ENCODE assay signal across 17 mouse cellular contexts in genomic region chr19:10665093-10665492, GRCm38 (mm10). TPM values are rescaled to one million over a fixed set of nuclear protein-coding genes. Genes with fewer than 3 reads are reported as not detected.
DNase-seq lines count a peak whose midpoint lies in the region; ATAC-seq lines count a peak whose summit lies in the region.
"Had no signal": no experiment of that assay in that cellular context is flagged by ENCODE, and none has a peak within 500 bp of the region (broad histone marks: within the 10 kb centered on the region; RNA-seq: fewer than 3 reads in every experiment).

No protein-coding gene starts in this region.

- no peak overlapping the region for H3K4me2 ChIP-seq in limb, embryonic 12.5 days
- no peak overlapping the region for H3K4me2 ChIP-seq in neural tube, embryonic 14.5 days (ENCODE audit: low read depth, low read length)
- no peak overlapping the region for H3K4me2 ChIP-seq in hindbrain, embryonic 16.5 days (ENCODE audit: low read length)
- H3K4me2 ChIP-seq in stomach, embryonic 16.5 days (ENCODE audit: low read depth, low read length): no peak overlapping the region

- H3K4me3 ChIP-seq in limb, embryonic 12.5 days (replicated peaks): no peak overlapping the region
- H3K4me3 ChIP-seq in limb, embryonic 10.5 days: no peak overlapping the region
- H3K4me3 ChIP-seq in neural tube, embryonic 14.5 days (ENCODE audit: low read depth, low read length): no peak overlapping the region
- H3K4me3 ChIP-seq in hindbrain, embryonic 16.5 days (ENCODE audit: low read length): no peak overlapping the region
- no peak overlapping the region for H3K4me3 ChIP-seq in stomach, embryonic 16.5 days (replicated peaks; ENCODE audit: low read length)
- H3K4me3 ChIP-seq: heart, adult 2 months had no signal

- H3K36me3 ChIP-seq in limb, embryonic 12.5 days: no peaks in the 10 kb centered on the region
- no peaks in the 10 kb centered on the region for H3K36me3 ChIP-seq in limb, embryonic 10.5 days
- no peaks in the 10 kb centered on the region for H3K36me3 ChIP-seq in neural tube, embryonic 14.5 days (ENCODE audit: control insufficient read depth, insufficient read depth, low read length)
- no peaks in the 10 kb centered on the region for H3K36me3 ChIP-seq in hindbrain, embryonic 16.5 days (ENCODE audit: control insufficient read depth, insufficient read depth, low read length)
- no peaks in the 10 kb centered on the region for H3K36me3 ChIP-seq in stomach, embryonic 16.5 days (ENCODE audit: control insufficient read depth, insufficient read depth, low read length)
- H3K36me3 ChIP-seq: G1E had no signal

- H3K9ac ChIP-seq in limb, embryonic 12.5 days (replicated peaks): no peak overlapping the region
- H3K9ac ChIP-seq in neural tube, embryonic 14.5 days (replicated peaks; ENCODE audit: low read depth, low read length): no peak overlapping the region
- H3K9ac ChIP-seq in hindbrain, embryonic 16.5 days (ENCODE audit: low read depth, low read length): no peak overlapping the region
- no peak overlapping the region for H3K9ac ChIP-seq in stomach, embryonic 16.5 days (ENCODE audit: low read length)

- no peaks in the 10 kb centered on the region for H3K4me1 ChIP-seq in limb, embryonic 12.5 days (replicated peaks)
- 0 out of 2 replicates have a peak, but pooled peaks cover 3% of the 10 kb centered on the region for H3K4me1 ChIP-seq in limb, embryonic 10.5 days
- no peaks in the 10 kb centered on the region for H3K4me1 ChIP-seq in neural tube, embryonic 14.5 days (ENCODE audit: control insufficient read depth, insufficient read depth, low read length)
- H3K4me1 ChIP-seq in hindbrain, embryonic 16.5 days (ENCODE audit: control insufficient read depth, insufficient read depth, low read depth, low read length): no peaks in the 10 kb centered on the region
- H3K4me1 ChIP-seq in stomach, embryonic 16.5 days (ENCODE audit: control insufficient read depth, insufficient read depth, low read length): no peaks in the 10 kb centered on the region

- 0 out of 2 replicates have a peak, but pooled peaks have one; percentile 44 for ATAC-seq in limb, embryonic 12.5 days (ENCODE audit: insufficient number of reproducible peaks, insufficient read depth, low FRiP score, low TSS enrichment, low read depth)
- peak; percentile 32; the same call in 1 of the 2 replicates for ATAC-seq in neural tube, embryonic 14.5 days (ENCODE audit: low read depth)
- peak; percentile 35; the same call in 1 of the 2 replicates for ATAC-seq in hindbrain, embryonic 16.5 days
- peak; percentile 7; the same call in 1 of the 2 replicates for ATAC-seq in stomach, embryonic 16.5 days (ENCODE audit: insufficient read depth, low FRiP score)

- 55% methylated on average over 3 of the region's 3 CpGs for WGBS in limb, embryonic 12.5 days
- 60% methylated on average over 3 of the region's 3 CpGs for WGBS in limb, embryonic 10.5 days
- 57% methylated on average over 3 of the region's 3 CpGs for WGBS in neural tube, embryonic 14.5 days
- WGBS in hindbrain, embryonic 16.5 days: 60% methylated on average over 3 of the region's 3 CpGs
- 62% methylated on average over 3 of the region's 3 CpGs for WGBS in stomach, embryonic 16.5 days

- DNase-seq in limb, embryonic 10.5 days (ENCODE audit: low spot score): no peak
- no peak for DNase-seq in neural tube, embryonic 10.5 days (ENCODE audit: extremely low spot score, low spot score)
- no peak for DNase-seq in thymus, postnatal 4 days
- no peak for DNase-seq in kidney, postnatal 25 days
- DNase-seq: cerebellum, adult 11-12 months; layer of hippocampus, adult 9-11 months had no signal

- H3K27me3 ChIP-seq in limb, embryonic 12.5 days: no peaks in the 10 kb centered on the region
- no peaks in the 10 kb centered on the region for H3K27me3 ChIP-seq in limb, embryonic 10.5 days (ENCODE audit: low read depth, poor library complexity, severe bottlenecking)
- H3K27me3 ChIP-seq in neural tube, embryonic 14.5 days (ENCODE audit: control insufficient read depth, insufficient read depth, low read length): no peaks in the 10 kb centered on the region
- no peaks in the 10 kb centered on the region for H3K27me3 ChIP-seq in hindbrain, embryonic 16.5 days (replicated peaks; ENCODE audit: control insufficient read depth, insufficient read depth, low read length)
- H3K27me3 ChIP-seq in stomach, embryonic 16.5 days (ENCODE audit: control insufficient read depth, insufficient read depth, low read length): no peaks in the 10 kb centered on the region

- H3K9me3 ChIP-seq in limb, embryonic 12.5 days: no peaks in the 10 kb centered on the region
- no peaks in the 10 kb centered on the region for H3K9me3 ChIP-seq in limb, embryonic 10.5 days (replicated peaks)
- H3K9me3 ChIP-seq in neural tube, embryonic 14.5 days (ENCODE audit: control insufficient read depth, low read length): no peaks in the 10 kb centered on the region
- H3K9me3 ChIP-seq in hindbrain, embryonic 16.5 days (ENCODE audit: control insufficient read depth, low read length): no peaks in the 10 kb centered on the region
- H3K9me3 ChIP-seq in stomach, embryonic 16.5 days (replicated peaks; ENCODE audit: control insufficient read depth, low read length): no peaks in the 10 kb centered on the region
- H3K9me3 ChIP-seq: G1E had no signal

- H3K27ac ChIP-seq in limb, embryonic 12.5 days: no peak overlapping the region
- H3K27ac ChIP-seq in limb, embryonic 10.5 days: no peak overlapping the region
- H3K27ac ChIP-seq in neural tube, embryonic 14.5 days (ENCODE audit: low read depth, low read length): no peak overlapping the region
- H3K27ac ChIP-seq in hindbrain, embryonic 16.5 days (ENCODE audit: low read depth, low read length): no peak overlapping the region
- no peak overlapping the region for H3K27ac ChIP-seq in stomach, embryonic 16.5 days (ENCODE audit: low read length)
- H3K27ac ChIP-seq: heart, adult 2 months had no signal

RNA-seq across cellular contexts. Expression of gene Pga5, which starts 12.8 kb away (rescaled TPM):
- not detected in 2 replicates for polyA plus RNA-seq in limb, embryonic 12.5 days (2016; fragmentation: Nextera tagmentation; extraction: Ambion mirVana)
- not detected in 2 replicates for polyA plus RNA-seq in limb, embryonic 10.5 days (2016; fragmentation: Nextera tagmentation; extraction: Ambion mirVana)
- not detected in 2 replicates for polyA plus RNA-seq in neural tube, embryonic 14.5 days (2014; fragmentation: Nextera tagmentation; extraction: Ambion mirVana)
- polyA plus RNA-seq in hindbrain, embryonic 16.5 days (2015; fragmentation: Nextera tagmentation; extraction: Ambion mirVana): not detected in 2 replicates
- 139 and 218 TPM in 2 replicates for polyA plus RNA-seq in stomach, embryonic 16.5 days (2015; fragmentation: Nextera tagmentation; extraction: Ambion mirVana)
- polyA plus RNA-seq: adrenal gland, adult 2 months; cortical plate, adult 2 months; embryonic facial prominence, embryonic 14.5 days; heart, adult 2 months; heart, postnatal 0 days; spleen, adult 2 months had no signal

RNA-seq across cellular contexts. Expression of gene Vps37c, which starts 23.4 kb away (rescaled TPM):
- polyA plus RNA-seq in limb, embryonic 12.5 days (2016; fragmentation: Nextera tagmentation; extraction: Ambion mirVana): 27.6 and 33.4 TPM in 2 replicates
- 34.3 and 37.7 TPM in 2 replicates for polyA plus RNA-seq in limb, embryonic 10.5 days (2016; fragmentation: Nextera tagmentation; extraction: Ambion mirVana)
- 23.1 and 31.1 TPM in 2 replicates for polyA plus RNA-seq in neural tube, embryonic 14.5 days (2014; fragmentation: Nextera tagmentation; extraction: Ambion mirVana)
- 27.7 and 35.0 TPM in 2 replicates for polyA plus RNA-seq in hindbrain, embryonic 16.5 days (2015; fragmentation: Nextera tagmentation; extraction: Ambion mirVana)
- 48.7 and 60.3 TPM in 2 replicates for polyA plus RNA-seq in stomach, embryonic 16.5 days (2015; fragmentation: Nextera tagmentation; extraction: Ambion mirVana)

RNA-seq across cellular contexts. Expression of gene Vwce, which starts 31.1 kb away (rescaled TPM):
- polyA plus RNA-seq in limb, embryonic 12.5 days (2016; fragmentation: Nextera tagmentation; extraction: Ambion mirVana): 2.9 and 3.5 TPM in 2 replicates
- polyA plus RNA-seq in limb, embryonic 10.5 days (2016; fragmentation: Nextera tagmentation; extraction: Ambion mirVana): 1.8 and 2.8 TPM in 2 replicates
- 1.2 and 1.7 TPM in 2 replicates for polyA plus RNA-seq in neural tube, embryonic 14.5 days (2014; fragmentation: Nextera tagmentation; extraction: Ambion mirVana)
- polyA plus RNA-seq in hindbrain, embryonic 16.5 days (2015; fragmentation: Nextera tagmentation; extraction: Ambion mirVana): 1.2 and 1.5 TPM in 2 replicates
- polyA plus RNA-seq in stomach, embryonic 16.5 days (2015; fragmentation: Nextera tagmentation; extraction: Ambion mirVana): 1.2 and 2.0 TPM in 2 replicates
- polyA plus RNA-seq: heart, adult 2 months had no signal

RNA-seq across cellular contexts. Expression of gene Tkfc, which starts 59.6 kb away (rescaled TPM):
- 17.4 and 18.2 TPM in 2 replicates for polyA plus RNA-seq in limb, embryonic 12.5 days (2016; fragmentation: Nextera tagmentation; extraction: Ambion mirVana)
- polyA plus RNA-seq in limb, embryonic 10.5 days (2016; fragmentation: Nextera tagmentation; extraction: Ambion mirVana): 19.7 and 22.8 TPM in 2 replicates
- polyA plus RNA-seq in neural tube, embryonic 14.5 days (2014; fragmentation: Nextera tagmentation; extraction: Ambion mirVana): 29.4 and 30.5 TPM in 2 replicates
- 24.4 and 26.3 TPM in 2 replicates for polyA plus RNA-seq in hindbrain, embryonic 16.5 days (2015; fragmentation: Nextera tagmentation; extraction: Ambion mirVana)
- 19.3 and 19.4 TPM in 2 replicates for polyA plus RNA-seq in stomach, embryonic 16.5 days (2015; fragmentation: Nextera tagmentation; extraction: Ambion mirVana)

RNA-seq across cellular contexts. Expression of gene Ddb1, which starts 60.0 kb away (rescaled TPM):
- 467 and 486 TPM in 2 replicates for polyA plus RNA-seq in limb, embryonic 12.5 days (2016; fragmentation: Nextera tagmentation; extraction: Ambion mirVana)
- polyA plus RNA-seq in limb, embryonic 10.5 days (2016; fragmentation: Nextera tagmentation; extraction: Ambion mirVana): 443 and 508 TPM in 2 replicates
- 176 and 245 TPM in 2 replicates for polyA plus RNA-seq in neural tube, embryonic 14.5 days (2014; fragmentation: Nextera tagmentation; extraction: Ambion mirVana)
- polyA plus RNA-seq in hindbrain, embryonic 16.5 days (2015; fragmentation: Nextera tagmentation; extraction: Ambion mirVana): 203 and 237 TPM in 2 replicates
- 317 and 357 TPM in 2 replicates for polyA plus RNA-seq in stomach, embryonic 16.5 days (2015; fragmentation: Nextera tagmentation; extraction: Ambion mirVana)

Comparison
In these comparisons a context has a peak if more than half of its experiments do, and no peak if none do; other contexts are left out.
1. RNA of gene Pga5, which starts 12.8 kb away (polyA plus RNA-seq): 139 to 218 TPM in stomach, embryonic 16.5 days; not detected in limb, embryonic 12.5 days, not detected in limb, embryonic 10.5 days, not detected in neural tube, embryonic 14.5 days and not detected in hindbrain, embryonic 16.5 days; every median in the first group is over 100 times any median in the second.
2. Peak in every context shown above with its lines, with median percentiles within 50 percentile points of each other: ATAC-seq.